Mouse (Mus musculus): ENCODE measurements at regions not wholly inside any gene's neighbourhood (a gene's known extent, or its start where the extent isn't known, plus 50 kb on each side); places are given as distances from the start of the nearest gene placed in this dataset.

DNA sequence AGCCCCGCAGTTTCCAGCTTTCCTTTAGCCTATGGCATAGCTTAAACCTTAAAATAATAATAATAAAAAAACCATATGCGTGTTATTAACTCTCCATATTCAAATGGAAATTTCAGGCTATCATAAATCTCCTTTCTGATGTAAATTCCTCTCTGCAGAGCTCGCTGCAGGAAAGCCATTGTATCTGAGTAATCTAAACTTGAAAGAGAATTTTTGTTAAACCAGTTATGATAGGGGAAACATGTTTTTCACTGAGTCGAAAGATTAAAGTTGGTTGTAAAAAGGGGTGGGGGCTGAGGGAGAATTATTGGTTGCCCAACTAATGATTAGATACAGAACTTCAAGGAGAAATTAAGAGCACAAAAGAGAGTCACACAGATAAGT, 69.1 kb upstream of the Prep start:
- Histone ChIP-seq H3K27ac (ENCODE audit: control insufficient read depth, low read depth, low read length) (no peak overlapping the region), H3K27me3 (ENCODE audit: control insufficient read depth in 1 of 2, insufficient read depth in 2 of 2, low read length in 2 of 2) (0 out of 4 replicates have a peak, but pooled peaks cover 0 to 1% of the 10 kb centered on the region in 2 experiments), H3K36me3 (ENCODE audit: control insufficient read depth in 1 of 2, insufficient read depth in 2 of 2, low read length in 2 of 2) (peaks cover 0 to 15% of the 10 kb centered on the region in 2 experiments; a peak in 2 of 4 replicates), H3K79me2 (ENCODE audit: control insufficient read depth, insufficient read depth, low read length, poor library complexity) (no peaks in the 10 kb centered on the region; the same call in 1 of the 2 replicates), H3K9me3 (replicated peaks; ENCODE audit: insufficient read depth, low read length) (no peaks in the 10 kb centered on the region), H3K4me3 (ENCODE audit: control insufficient read depth in 1 of 2, insufficient read depth in 1 of 2, low read depth in 2 of 2, low read length in 2 of 2) (no peak overlapping the region), H3K4me1 (ENCODE audit: control insufficient read depth in 1 of 2, insufficient read depth in 2 of 2, low read length in 2 of 2) (peaks cover 10 to 12% of the 10 kb centered on the region in 2 experiments), H3K9ac (ENCODE audit: control insufficient read depth, low read depth, low read length, poor library complexity, severe bottlenecking) (no peak overlapping the region)
- DNase-seq (ENCODE audit: low read depth, low spot score) = no peak
- no peak for TF ChIP-seq GABPA (IDR thresholded peaks at IDR 0.05; ENCODE audit: low read depth, low read length)
- TF ChIP-seq POLR2A (IDR thresholded peaks at IDR 0.05; ENCODE audit: control insufficient read depth in 1 of 2, insufficient read depth in 1 of 2, low read depth in 1 of 2, low read length in 2 of 2, poor library complexity in 1 of 2) = no peak
- TF ChIP-seq POLR2AphosphoS5 (IDR thresholded peaks at IDR 0.05; ENCODE audit: borderline replicate concordance, low read depth, low read length) = no peak
- no peak for TF ChIP-seq NRF1 (IDR thresholded peaks at IDR 0.05; ENCODE audit: insufficient read depth, low read depth, low read length, poor library complexity, severe bottlenecking)
- no peak for TF ChIP-seq JUND (IDR thresholded peaks at IDR 0.05; ENCODE audit: low read depth, low read length)
- no peak for TF ChIP-seq GATA1 (IDR thresholded peaks at IDR 0.05; ENCODE audit: low read depth, low read length)
- no peak for TF ChIP-seq RCOR1 (IDR thresholded peaks at IDR 0.05; ENCODE audit: low read depth, low read length)
- TF ChIP-seq ZC3H11A (IDR thresholded peaks at IDR 0.05; ENCODE audit: low read depth, low read length) = no peak
- no peak for TF ChIP-seq USF1 (IDR thresholded peaks at IDR 0.05; ENCODE audit: low read depth, low read length)
- TF ChIP-seq HCFC1 (IDR thresholded peaks at IDR 0.05; ENCODE audit: low read depth, low read length) = no peak
- TF ChIP-seq ZKSCAN1 (IDR thresholded peaks at IDR 0.05; ENCODE audit: low read depth, low read length) = no peak
- TF ChIP-seq MAZ (IDR thresholded peaks at IDR 0.05; ENCODE audit: low read depth, low read length) = no peak
- TF ChIP-seq RAD21 (IDR thresholded peaks at IDR 0.05; ENCODE audit: low read depth, low read length) = no peak
- TF ChIP-seq KAT2A (conservative IDR thresholded peaks at IDR 0.05; ENCODE audit: low read depth, low read length) = no peak
- TF ChIP-seq BHLHE40 (IDR thresholded peaks at IDR 0.05; ENCODE audit: borderline replicate concordance, low read depth, low read length) = no peak
- TF ChIP-seq CHD1 (IDR thresholded peaks at IDR 0.05; ENCODE audit: low read depth, low read length) = no peak
- no peak for TF ChIP-seq ELF1 (IDR thresholded peaks at IDR 0.05; ENCODE audit: low read depth, low read length)
- no peak for TF ChIP-seq SMC3 (IDR thresholded peaks at IDR 0.05; ENCODE audit: low read depth, low read length)
- no peak for TF ChIP-seq CTCF (IDR thresholded peaks at IDR 0.05 in 2 of 3, conservative IDR thresholded peaks at IDR 0.05 in 1 of 3; ENCODE audit: control insufficient read depth in 1 of 3, insufficient read depth in 1 of 3, low read depth in 2 of 3, low read length in 3 of 3, poor library complexity in 1 of 3, severe bottlenecking in 1 of 3)

DNA sequence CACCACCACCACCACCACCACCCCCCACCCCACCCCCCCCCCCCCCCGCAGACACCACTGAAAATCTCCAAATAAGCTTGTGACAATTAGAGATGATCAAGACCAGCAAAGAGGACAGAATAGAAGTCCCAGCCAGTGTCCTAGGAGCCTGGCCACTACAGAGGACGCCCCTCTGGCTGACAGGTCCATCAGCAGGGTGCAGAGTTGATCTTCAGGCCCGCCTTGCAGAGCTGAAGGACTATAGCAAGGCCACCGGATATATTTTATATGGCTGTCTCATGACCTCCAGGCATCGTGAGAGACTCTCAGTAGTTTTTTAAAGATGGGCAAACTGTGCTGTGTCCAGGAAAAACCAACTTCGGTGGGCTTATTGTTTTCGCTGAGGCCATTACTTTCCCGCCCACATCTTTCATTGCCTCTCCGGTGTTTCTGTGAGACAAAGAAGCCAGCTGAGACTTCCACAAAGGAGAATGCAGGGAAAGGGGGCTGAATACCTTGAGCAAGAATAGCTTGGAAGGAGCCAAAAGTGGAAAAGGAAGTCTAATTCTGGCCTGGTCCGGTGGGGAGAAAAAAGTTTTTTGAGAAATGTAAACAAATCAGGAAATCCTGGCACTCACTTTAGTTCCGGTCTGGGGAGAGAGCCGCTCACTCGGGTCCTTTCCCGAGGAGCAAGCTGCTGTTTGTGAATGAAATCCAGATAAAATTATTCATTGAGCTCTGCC, 69.7 kb upstream of the Prep start:
- Histone ChIP-seq H3K79me2 (ENCODE audit: control insufficient read depth, insufficient read depth, low read length, poor library complexity) (no peaks in the 10 kb centered on the region; the same call in 1 of the 2 replicates), H3K4me3 (ENCODE audit: control insufficient read depth in 1 of 2, insufficient read depth in 1 of 2, low read depth in 2 of 2, low read length in 2 of 2) (no peak overlapping the region), H3K9ac (ENCODE audit: control insufficient read depth, low read depth, low read length, poor library complexity, severe bottlenecking) (no peak overlapping the region), H3K9me3 (replicated peaks; ENCODE audit: insufficient read depth, low read length) (no peaks in the 10 kb centered on the region), H3K4me1 (ENCODE audit: control insufficient read depth in 1 of 2, insufficient read depth in 2 of 2, low read length in 2 of 2) (peaks cover 6 to 8% of the 10 kb centered on the region in 2 experiments), H3K27me3 (ENCODE audit: control insufficient read depth in 1 of 2, insufficient read depth in 2 of 2, low read length in 2 of 2) (0 out of 4 replicates have a peak, but pooled peaks cover 0 to 1% of the 10 kb centered on the region in 2 experiments), H3K27ac (ENCODE audit: control insufficient read depth, low read depth, low read length) (no peak overlapping the region), H3K36me3 (ENCODE audit: control insufficient read depth in 1 of 2, insufficient read depth in 2 of 2, low read length in 2 of 2) (peaks cover 0 to 10% of the 10 kb centered on the region in 2 experiments; a peak in 2 of 4 replicates)
- DNase-seq (ENCODE audit: low read depth, low spot score) = no peak
- TF ChIP-seq ELF1 (IDR thresholded peaks at IDR 0.05; ENCODE audit: low read depth, low read length) (no peak), NELFE (IDR thresholded peaks at IDR 0.05; ENCODE audit: low read depth, low read length) (no peak), UBTF (IDR thresholded peaks at IDR 0.05; ENCODE audit: borderline replicate concordance, insufficient read depth, low read depth, low read length) (no peak), POLR2A (IDR thresholded peaks at IDR 0.05; ENCODE audit: control insufficient read depth in 1 of 2, insufficient read depth in 1 of 2, low read depth in 1 of 2, low read length in 2 of 2, poor library complexity in 1 of 2) (no peak), MXI1 (IDR thresholded peaks at IDR 0.05; ENCODE audit: low read depth, low read length) (no peak), SIN3A (IDR thresholded peaks at IDR 0.05; ENCODE audit: low read length) (no peak), POLR2AphosphoS5 (IDR thresholded peaks at IDR 0.05; ENCODE audit: borderline replicate concordance, low read depth, low read length) (no peak), KAT2A (conservative IDR thresholded peaks at IDR 0.05; ENCODE audit: low read depth, low read length) (no peak)

All from MEL (cell line).